Mouse (Mus musculus) CH12.LX (cell line): ENCODE data around the gene Vsig10. TPM values are rescaled to one million over a fixed set of nuclear protein-coding genes. Genes with fewer than 3 reads are reported as not detected.

Source experiments
- DNase-seq: peaks from one replicate; pipeline ENCODE4 v3.0.0-alpha.2; 2013; ENCODE audit errors: extremely low read depth
- H3K27ac ChIP-seq: 2 replicates; pipeline ENCODE4 v1.5.1; 2012; ENCODE audit warnings: low read depth, mild to moderate bottlenecking, control low read depth, moderate library complexity; ENCODE audit not compliant: insufficient read depth
- H3K27me3 ChIP-seq: replicated peaks from 2 replicates; pipeline ENCODE3; 2012; ENCODE audit warnings: inconsistent platforms
- H3K36me3 ChIP-seq, 2 experiments: replicated peaks in 1 of 2; 2 replicates each; pipeline versions ENCODE3 to v1.6.1; 2012; ENCODE audit warnings: inconsistent platforms in 1 of 2, low read length in 1 of 2, mild to moderate bottlenecking in 1 of 2, mixed read lengths in 1 of 2, moderate library complexity in 1 of 2; ENCODE audit not compliant: control insufficient read depth in 1 of 2, insufficient read depth in 1 of 2
- H3K4me1 ChIP-seq, 2 experiments: 2 replicates each; pipeline ENCODE4 v1.6.1; 2012; ENCODE audit warnings: inconsistent platforms in 1 of 2, moderate library complexity in 1 of 2; ENCODE audit not compliant: insufficient read depth in 2 of 2, control insufficient read depth in 1 of 2
- H3K4me2 ChIP-seq: 2 replicates; pipeline ENCODE4 v1.6.1; 2012; ENCODE audit warnings: low read depth, mild to moderate bottlenecking, control low read depth; ENCODE audit not compliant: poor library complexity, insufficient read depth, severe bottlenecking
- H3K4me3 ChIP-seq, 3 experiments: fragments of 150-350 bp in 1 of 3; sonication (generic) in 1 of 3; replicated peaks in 1 of 3; 2 replicates each; pipeline versions ENCODE3 to v1.5.1; 2011 to 2012; ENCODE audit warnings: low read depth in 2 of 3, low read length in 2 of 3, mild to moderate bottlenecking in 2 of 3, moderate library complexity in 2 of 3, control low read depth in 1 of 3, improper control_type of control experiment in 1 of 3, inconsistent platforms in 1 of 3, mixed read lengths in 1 of 3; ENCODE audit not compliant: poor library complexity in 1 of 3
- H3K79me2 ChIP-seq: replicated peaks from 2 replicates; pipeline ENCODE4 v1.6.1; 2012; ENCODE audit warnings: mild to moderate bottlenecking, moderate library complexity; ENCODE audit not compliant: control insufficient read depth, poor library complexity, insufficient read depth, severe bottlenecking; ENCODE audit errors: extremely low read depth
- H3K9ac ChIP-seq: 2 replicates; pipeline ENCODE4 v1.6.1; 2012; ENCODE audit warnings: low read depth, mild to moderate bottlenecking, control low read depth, moderate library complexity; ENCODE audit not compliant: insufficient read depth
- H3K9me3 ChIP-seq: replicated peaks from 2 replicates; pipeline ENCODE3; 2012; ENCODE audit warnings: low read length, inconsistent platforms, mixed read lengths
- BHLHE40 ChIP-seq: IDR thresholded peaks from 2 replicates; pipeline ENCODE4 v1.6.1; 2011; ENCODE audit warnings: mild to moderate bottlenecking, low read depth, low read length, improper control_type of control experiment
- CHD1 ChIP-seq: IDR thresholded peaks from 2 replicates; pipeline ENCODE4 v1.6.1; 2012; ENCODE audit warnings: low read depth, low read length, improper control_type of control experiment, inconsistent platforms
- CHD2 ChIP-seq: IDR thresholded peaks from 2 replicates; pipeline ENCODE4 v1.6.1; 2011; ENCODE audit warnings: low read length, improper control_type of control experiment
- CTCF ChIP-seq, 2 experiments: IDR thresholded peaks in 1 of 2; conservative IDR thresholded peaks in 1 of 2; 2 replicates each; pipeline ENCODE4 v1.5.1; 2011 to 2012; ENCODE audit warnings: low read depth in 2 of 2, low read length in 2 of 2, improper control_type of control experiment in 1 of 2, inconsistent platforms in 1 of 2, mild to moderate bottlenecking in 1 of 2, moderate library complexity in 1 of 2
- E2F4 ChIP-seq: IDR thresholded peaks from 2 replicates; pipeline ENCODE4 v1.6.1; 2011; ENCODE audit warnings: low read depth, low read length, improper control_type of control experiment; ENCODE audit not compliant: insufficient replicate concordance
- ELF1 ChIP-seq: IDR thresholded peaks from 2 replicates; pipeline ENCODE4 v1.6.1; 2014; ENCODE audit warnings: low read depth, mild to moderate bottlenecking, inconsistent platforms, low read length, improper control_type of control experiment
- EP300 ChIP-seq: IDR thresholded peaks from 2 replicates; pipeline ENCODE4 v1.6.1; 2011; ENCODE audit warnings: low read length, improper control_type of control experiment
- ETS1 ChIP-seq: conservative IDR thresholded peaks from 2 replicates; pipeline ENCODE4 v1.6.1; 2012; ENCODE audit warnings: low read depth, mild to moderate bottlenecking, inconsistent platforms, low read length, improper control_type of control experiment, moderate library complexity
- GABPA ChIP-seq: IDR thresholded peaks from 2 replicates; pipeline ENCODE4 v1.6.1; 2012; ENCODE audit warnings: low read depth, low read length, improper control_type of control experiment, inconsistent platforms; ENCODE audit not compliant: insufficient replicate concordance
- HCFC1 ChIP-seq: IDR thresholded peaks from 2 replicates; pipeline ENCODE4 v1.6.1; 2012; ENCODE audit warnings: low read depth, mild to moderate bottlenecking, inconsistent platforms, low read length, improper control_type of control experiment
- IRF4 ChIP-seq: IDR thresholded peaks from 2 replicates; pipeline ENCODE4 v1.6.1; 2014; ENCODE audit warnings: low read depth, mild to moderate bottlenecking, inconsistent platforms, low read length, improper control_type of control experiment
- JUN ChIP-seq: IDR thresholded peaks from 2 replicates; pipeline ENCODE4 v1.6.1; 2011; ENCODE audit warnings: low read depth, mild to moderate bottlenecking, low read length, improper control_type of control experiment, moderate library complexity; ENCODE audit not compliant: insufficient read depth
- JUND ChIP-seq: conservative IDR thresholded peaks from 2 replicates; pipeline ENCODE4 v1.6.1; 2011; ENCODE audit warnings: low read depth, low read length, improper control_type of control experiment
- KAT2A ChIP-seq: IDR thresholded peaks from 2 replicates; pipeline ENCODE4 v1.6.1; 2012; ENCODE audit warnings: low read length, improper control_type of control experiment, inconsistent platforms; ENCODE audit not compliant: insufficient replicate concordance
- MAFK ChIP-seq: IDR thresholded peaks from 2 replicates; pipeline ENCODE4 v1.6.1; 2011; ENCODE audit warnings: low read length, improper control_type of control experiment; ENCODE audit not compliant: insufficient replicate concordance
- MAX ChIP-seq: IDR thresholded peaks from 2 replicates; pipeline ENCODE4 v1.6.1; 2011; ENCODE audit warnings: low read length, improper control_type of control experiment
- MAZ ChIP-seq: IDR thresholded peaks from 2 replicates; pipeline ENCODE4 v1.6.1; 2012; ENCODE audit warnings: low read depth, mild to moderate bottlenecking, inconsistent platforms, low read length, improper control_type of control experiment, moderate library complexity
- MEF2A ChIP-seq: IDR thresholded peaks from 2 replicates; pipeline ENCODE4 v1.6.1; 2014; ENCODE audit warnings: low read depth, mild to moderate bottlenecking, inconsistent platforms, low read length, improper control_type of control experiment, borderline replicate concordance
- MXI1 ChIP-seq: IDR thresholded peaks from 2 replicates; pipeline ENCODE4 v1.6.1; 2011; ENCODE audit warnings: mild to moderate bottlenecking, low read depth, low read length, improper control_type of control experiment
- MYC ChIP-seq: IDR thresholded peaks from 2 replicates; pipeline ENCODE4 v1.6.1; 2011; ENCODE audit warnings: low read depth, mild to moderate bottlenecking, improper control_type of control experiment, low read length
- NELFE ChIP-seq: IDR thresholded peaks from 2 replicates; pipeline ENCODE4 v1.6.1; 2011; ENCODE audit warnings: low read depth, low read length, improper control_type of control experiment
- NRF1 ChIP-seq: IDR thresholded peaks from 2 replicates; pipeline ENCODE4 v1.6.1; 2014; ENCODE audit warnings: low read depth, mild to moderate bottlenecking, inconsistent platforms, low read length, improper control_type of control experiment, moderate library complexity
- PAX5 ChIP-seq: IDR thresholded peaks from 2 replicates; pipeline ENCODE4 v1.6.1; 2012; ENCODE audit warnings: low read length, inconsistent platforms, mixed read lengths
- POLR2A ChIP-seq: IDR thresholded peaks from 2 replicates; pipeline ENCODE4 v1.6.1; 2011; ENCODE audit warnings: low read depth, mild to moderate bottlenecking, improper control_type of control experiment, low read length
- POLR2AphosphoS2 ChIP-seq: IDR thresholded peaks from 2 replicates; pipeline ENCODE4 v1.6.1; 2011; ENCODE audit warnings: low read depth, low read length, improper control_type of control experiment
- RAD21 ChIP-seq: IDR thresholded peaks from 2 replicates; pipeline ENCODE4 v1.6.1; 2011; ENCODE audit warnings: low read depth, mild to moderate bottlenecking, low read length, improper control_type of control experiment, moderate library complexity
- RCOR1 ChIP-seq: conservative IDR thresholded peaks from 2 replicates; pipeline ENCODE4 v1.6.1; 2012; ENCODE audit warnings: low read depth, mild to moderate bottlenecking, inconsistent platforms, low read length, improper control_type of control experiment
- SIN3A ChIP-seq: IDR thresholded peaks from 2 replicates; pipeline ENCODE4 v1.6.1; 2012; ENCODE audit warnings: low read length, improper control_type of control experiment, inconsistent platforms
- SMC3 ChIP-seq: IDR thresholded peaks from 2 replicates; pipeline ENCODE4 v1.6.1; 2011; ENCODE audit warnings: low read depth, low read length, improper control_type of control experiment
- TBP ChIP-seq: conservative IDR thresholded peaks from 2 replicates; pipeline ENCODE4 v1.6.1; 2011; ENCODE audit warnings: low read depth, low read length, improper control_type of control experiment
- TCF12 ChIP-seq: IDR thresholded peaks from 2 replicates; pipeline ENCODE4 v1.6.1; 2014; ENCODE audit warnings: low read depth, mild to moderate bottlenecking, inconsistent platforms, low read length, improper control_type of control experiment
- UBTF ChIP-seq: IDR thresholded peaks from 2 replicates; pipeline ENCODE4 v1.6.1; 2012; ENCODE audit warnings: low read depth, mild to moderate bottlenecking, inconsistent platforms, low read length, improper control_type of control experiment, moderate library complexity
- USF1 ChIP-seq: IDR thresholded peaks from 2 replicates; pipeline ENCODE4 v1.6.1; 2014; ENCODE audit warnings: low read depth, mild to moderate bottlenecking, inconsistent platforms, low read length, improper control_type of control experiment
- USF2 ChIP-seq: conservative IDR thresholded peaks from 2 replicates; pipeline ENCODE4 v1.6.1; 2011; ENCODE audit warnings: low read depth, low read length, improper control_type of control experiment
- ZC3H11A ChIP-seq: IDR thresholded peaks from 2 replicates; pipeline ENCODE4 v1.6.1; 2012; ENCODE audit warnings: low read depth, mild to moderate bottlenecking, inconsistent platforms, low read length, improper control_type of control experiment
- ZKSCAN1 ChIP-seq: IDR thresholded peaks from 2 replicates; pipeline ENCODE4 v1.6.1; 2012; ENCODE audit warnings: low read depth, inconsistent platforms, low read length, improper control_type of control experiment, borderline replicate concordance
- ZMIZ1 ChIP-seq: IDR thresholded peaks from 2 replicates; pipeline ENCODE4 v1.6.1; 2012; ENCODE audit warnings: low read depth, mild to moderate bottlenecking, inconsistent platforms, low read length, improper control_type of control experiment
- ZNF384 ChIP-seq: IDR thresholded peaks from 2 replicates; pipeline ENCODE4 v1.6.1; 2012; ENCODE audit warnings: low read depth, low read length, improper control_type of control experiment, inconsistent platforms
- dilution Hi-C: fragments of 300-500 bp; cut with MboI; formaldehyde crosslinking; loops from 2 replicates; pipeline ENCODE4 v1.14.3; 2020; ENCODE audit warnings: low sequenced_read_pairs; ENCODE audit not compliant: extremely low pct_unique_long_range_greater_than_20kb, extremely low pct_ligation_motif_present
- in situ Hi-C: fragments of 300-500 bp; cut with MboI; formaldehyde crosslinking; loops from 3 replicates; pipeline ENCODE4 v1.14.3; 2019; ENCODE audit warnings: low sequenced_read_pairs, low pct_ligation_motif_present, low pct_unique_long_range_greater_than_20kb, mixed read lengths
- polyA plus RNA-seq: library from polyadenylated mRNA; unstranded; fragments of >175 nt; gene quantifications from 2 replicates; pipeline ENCODE4 v1.2.1, GENCODE M21; 2012; ENCODE audit warnings: low read depth; ENCODE audit not compliant: insufficient read length
- total RNA-seq, 2 experiments: library from RNA; depleted of rRNA; stranded (reverse); fragments of 300-350 nt in 1 of 2; fragments of >200 nt in 1 of 2; gene quantifications; 2 replicates each; pipeline ENCODE4 v1.2.3; 2012 to 2014

Vsig10 gene
- total and polyA plus RNA-seq, 3 experiments = 2.1 to 4.7 (median 3.9) TPM

DNA sequence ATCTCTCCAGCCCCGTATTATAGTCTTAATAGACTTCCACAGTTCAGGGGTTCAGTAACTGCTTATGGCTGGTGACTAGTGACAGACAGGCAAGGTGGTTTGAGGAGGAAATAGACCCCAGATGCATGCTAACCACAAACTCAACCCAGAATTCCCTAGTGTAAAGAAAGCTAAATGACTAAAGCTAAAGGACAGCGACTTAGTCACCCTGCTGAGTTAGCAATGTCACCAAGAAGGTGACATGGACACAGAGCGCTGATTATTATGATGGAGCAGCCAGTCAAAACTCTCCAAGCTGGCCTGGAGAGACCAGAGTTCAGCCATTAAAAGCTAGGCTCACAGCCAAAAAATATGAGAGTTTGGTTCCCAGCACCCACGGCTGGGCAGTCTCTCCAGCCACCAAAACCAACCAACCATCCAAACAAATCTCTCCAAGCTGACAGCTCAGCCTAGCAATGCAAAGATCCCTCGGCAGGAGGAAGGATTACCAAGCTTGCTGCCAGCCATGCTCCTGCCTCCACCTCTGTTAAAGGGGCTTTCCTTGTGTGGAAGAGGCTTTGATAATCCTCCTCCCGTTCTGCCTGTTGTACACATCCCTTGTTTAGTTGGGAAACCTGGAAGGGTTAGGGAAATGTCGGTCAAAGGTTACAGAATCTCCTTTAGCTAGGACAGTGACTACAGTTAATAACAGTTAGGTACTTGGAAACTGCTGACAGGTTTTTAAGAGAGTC, 40.8 kb downstream of the Vsig10 start:
- peaks cover 16% of the 10 kb centered on the region for H3K79me2 ChIP-seq
- dilution Hi-C loops (no loop called here), in situ Hi-C loops (no loop called here)
- H3K36me3 ChIP-seq = peaks cover 15 to 24% of the 10 kb centered on the region in 2 experiments
- no peak overlapping the region for H3K4me3 ChIP-seq
- DNase-seq = peak; percentile 83
- H3K27me3 ChIP-seq = no peaks in the 10 kb centered on the region
- H3K27ac ChIP-seq = peak overlapping the region; percentile 44; the same call in 1 of the 2 replicates
- peaks cover 21 to 70% of the 10 kb centered on the region in 2 experiments for H3K4me1 ChIP-seq
- no peak overlapping the region for H3K9ac ChIP-seq
- TF ChIP-seq HCFC1 = no peak
- TF ChIP-seq POLR2A = no peak
- no peak for TF ChIP-seq GABPA
- TF ChIP-seq NRF1 = no peak
- TF ChIP-seq UBTF = no peak
- no peak for TF ChIP-seq ZC3H11A
- no peak for TF ChIP-seq ZNF384
- TF ChIP-seq USF2 = no peak
- no peak for TF ChIP-seq KAT2A
- no peak for TF ChIP-seq MEF2A
- no peak for TF ChIP-seq IRF4
- no peak for TF ChIP-seq MAZ
- TF ChIP-seq JUND = no peak
- no peak for TF ChIP-seq CTCF (conservative IDR thresholded peaks at IDR 0.05 in 1 of 2, IDR thresholded peaks at IDR 0.05 in 1 of 2; ENCODE audit: low read depth in 2 of 2, low read length in 2 of 2)
- no peak for TF ChIP-seq MAX
- TF ChIP-seq ETS1 = peak; percentile 80
- TF ChIP-seq TBP = peak; percentile 57; the same call in 1 of the 2 replicates
- TF ChIP-seq TCF12 = peak; percentile 35; the same call in 1 of the 2 replicates
- TF ChIP-seq USF1 = no peak
- no peak for TF ChIP-seq JUN
- no peak for TF ChIP-seq NELFE
- peak; percentile 67 for TF ChIP-seq BHLHE40
- TF ChIP-seq CHD2 = no peak
- TF ChIP-seq CHD1 = no peak
- TF ChIP-seq MAFK = peak; percentile 83
- no peak for TF ChIP-seq ZKSCAN1
- no peak for TF ChIP-seq MYC
- no peak for TF ChIP-seq PAX5
- peak; percentile 70 for TF ChIP-seq EP300
- no peak for TF ChIP-seq MXI1
- TF ChIP-seq E2F4 = no peak
- no peak for TF ChIP-seq RAD21
- no peak for TF ChIP-seq SMC3
- no peak for TF ChIP-seq RCOR1
- TF ChIP-seq ELF1 = no peak
- TF ChIP-seq SIN3A = no peak; the same call in none of the 2 replicates
- no peak for TF ChIP-seq POLR2AphosphoS2
- TF ChIP-seq ZMIZ1 = no peak
- no peaks in the 10 kb centered on the region for H3K9me3 ChIP-seq
- H3K4me2 ChIP-seq = no peak overlapping the region
